Mouse (Mus musculus) midbrain, embryonic 11.5 days (tissue): ENCODE measurements at regions not wholly inside any gene's neighbourhood (a gene's known extent, or its start where the extent isn't known, plus 50 kb on each side); places are given as distances from the start of the nearest gene placed in this dataset. TPM values are rescaled to one million over a fixed set of nuclear protein-coding genes. Genes with fewer than 3 reads are reported as not detected.

Source experiments
- ATAC-seq: fragments of 200-750 bp; cut with Nextera tagmentation; 2 replicates; pipeline ENCODE4 v1.8.0; 2017; ENCODE audit warnings: moderate TSS enrichment, moderate library complexity; ENCODE audit not compliant: low FRiP score
- DNase-seq: peaks from one replicate; pipeline ENCODE4 v3.0.0; 2015; ENCODE audit warnings: low spot score; ENCODE audit errors: missing footprints
- H3K27ac ChIP-seq: fragments of 300-500 bp; sonication (generic); 2 replicates; pipeline ENCODE4 v1.5.1; 2014; ENCODE audit warnings: low read depth, low read length
- H3K27me3 ChIP-seq: fragments of 300-500 bp; sonication (generic); 2 replicates; pipeline ENCODE4 v1.6.1; 2014; ENCODE audit warnings: mild to moderate bottlenecking, low read length, moderate library complexity, mixed read lengths; ENCODE audit not compliant: control insufficient read depth, insufficient read depth
- H3K36me3 ChIP-seq: fragments of 300-500 bp; sonication (generic); 2 replicates; pipeline ENCODE4 v1.6.1; 2014; ENCODE audit warnings: mild to moderate bottlenecking, low read length, moderate library complexity, mixed read lengths; ENCODE audit not compliant: control insufficient read depth, insufficient read depth
- H3K4me1 ChIP-seq: fragments of 300-500 bp; sonication (generic); 2 replicates; pipeline ENCODE4 v1.6.1; 2014; ENCODE audit warnings: low read length; ENCODE audit not compliant: control insufficient read depth, insufficient read depth
- H3K4me2 ChIP-seq: fragments of 300-500 bp; sonication (generic); 2 replicates; pipeline ENCODE4 v1.6.1; 2014; ENCODE audit warnings: mild to moderate bottlenecking, moderate library complexity
- H3K4me3 ChIP-seq: fragments of 300-500 bp; sonication (generic); 2 replicates; pipeline ENCODE4 v1.5.1; 2014; ENCODE audit warnings: low read depth, low read length
- H3K9ac ChIP-seq: fragments of 300-500 bp; sonication (generic); 2 replicates; pipeline ENCODE4 v1.6.1; 2014; ENCODE audit warnings: low read length
- H3K9me3 ChIP-seq: fragments of 300-500 bp; sonication (generic); 2 replicates; pipeline ENCODE4 v1.6.1; 2016; ENCODE audit warnings: low read length; ENCODE audit not compliant: control insufficient read depth
- WGBS: fragments of 180-500 bp; shearing (Covaris S2); extraction: QIAGEN DNeasy Blood & Tissue Kit; methylation state at CpG from one replicate; pipeline ENCODE4 v1.1.7; 2014; 5-methylcytosine and 5-hydroxymethylcytosine counted together
- microRNA-seq: library from miRNA; unstranded; fragments of <30 nt; microRNA quantifications from one replicate; pipeline ENCODE4, GENCODE M21; 2017

DNA sequence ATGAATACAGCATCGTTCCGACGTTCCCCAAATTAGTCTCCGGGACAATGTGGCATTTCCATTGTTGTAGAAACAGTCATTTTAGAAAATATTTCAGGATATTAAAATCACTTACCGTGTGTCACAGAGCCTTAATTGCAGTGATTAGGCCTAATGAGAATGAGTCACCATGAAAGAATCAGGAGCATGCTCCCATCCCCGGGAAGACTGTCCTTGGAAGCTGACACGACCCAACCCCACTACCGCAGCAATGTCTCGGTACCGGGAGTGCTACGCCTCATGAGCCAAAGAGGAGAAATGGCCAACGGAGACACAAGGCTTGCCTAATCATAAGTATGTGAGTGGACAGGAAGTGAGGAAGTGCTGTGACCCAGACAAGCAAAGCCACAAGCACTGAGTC lies 110.2 kb upstream of the Fam19a5 start:
- Histone ChIP-seq H3K9me3 (no peaks in the 10 kb centered on the region), H3K9ac (no peak overlapping the region), H3K36me3 (no peaks in the 10 kb centered on the region), H3K4me3 (no peak overlapping the region), H3K4me2 (no peak overlapping the region), H3K4me1 (no peaks in the 10 kb centered on the region), H3K27ac (no peak overlapping the region), H3K27me3 (no peaks in the 10 kb centered on the region)
- no peak for DNase-seq
- 95% methylated on average over 12 of the region's 12 CpGs for WGBS
- ATAC-seq = no peak

DNA sequence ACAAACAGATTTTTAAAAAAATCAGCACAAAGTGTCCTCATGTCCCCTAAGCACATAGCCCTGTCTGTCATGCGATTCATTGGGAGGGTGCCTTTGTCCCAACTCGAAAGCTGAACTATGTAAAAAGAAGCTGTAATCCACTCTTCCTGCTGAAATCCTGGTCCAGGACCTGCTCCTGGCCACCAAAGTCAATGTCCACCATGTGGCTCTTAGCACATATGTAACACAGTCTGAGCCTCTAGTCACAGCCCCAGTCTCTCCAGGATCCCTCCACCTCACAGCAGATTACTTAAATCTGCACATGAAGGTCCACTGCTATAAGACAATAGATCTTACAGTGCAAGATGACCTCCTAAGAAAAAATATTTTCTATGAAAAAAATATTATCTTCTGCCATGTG lies 108.5 kb upstream of the Fam19a5 start:
- Histone ChIP-seq H3K27me3 (no peaks in the 10 kb centered on the region), H3K9ac (no peak overlapping the region), H3K4me3 (no peak overlapping the region), H3K27ac (no peak overlapping the region), H3K36me3 (no peaks in the 10 kb centered on the region), H3K9me3 (no peaks in the 10 kb centered on the region), H3K4me1 (no peaks in the 10 kb centered on the region), H3K4me2 (no peak overlapping the region)
- DNase-seq (no peak), ATAC-seq (no peak)
- WGBS = 88% methylated on average over 2 of the region's 2 CpGs

GRCm38 (mm10) chr15:87437611-87438010 lies 106.5 kb upstream of the Fam19a5 start:
- 81% methylated on average over 5 of the region's 5 CpGs for WGBS
- no peak for DNase-seq
- Histone ChIP-seq H3K27ac (no peak overlapping the region), H3K9me3 (no peaks in the 10 kb centered on the region), H3K27me3 (no peaks in the 10 kb centered on the region), H3K4me1 (no peaks in the 10 kb centered on the region), H3K4me3 (no peak overlapping the region), H3K4me2 (no peak overlapping the region), H3K36me3 (no peaks in the 10 kb centered on the region), H3K9ac (no peak overlapping the region)
- no peak for ATAC-seq

DNA sequence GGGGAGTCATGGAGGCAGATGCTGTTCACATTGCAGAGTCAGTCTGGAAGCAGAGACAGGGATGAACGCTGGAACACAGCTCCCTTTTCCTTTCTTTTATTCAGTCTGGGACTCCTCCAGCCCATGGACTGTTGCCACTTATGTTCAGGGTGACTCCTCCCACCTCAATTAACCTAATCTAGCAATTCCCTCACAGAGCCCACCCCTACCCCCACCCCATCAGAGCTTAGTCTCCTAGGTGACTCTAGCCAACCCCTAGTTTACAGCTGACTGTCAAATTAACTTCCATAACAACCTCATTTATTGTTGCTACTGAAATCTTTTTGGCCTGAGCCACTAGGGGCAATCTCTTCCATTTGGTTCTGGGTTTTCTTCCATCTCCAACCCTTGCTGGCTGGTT lies 85.2 kb upstream of the Fam19a5 start:
- no peak overlapping the region for H3K4me3 ChIP-seq
- H3K4me1 ChIP-seq = no peaks in the 10 kb centered on the region
- ATAC-seq = 0 out of 2 replicates have a peak, but pooled peaks have one; percentile 48
- no peak overlapping the region for H3K4me2 ChIP-seq
- no peak overlapping the region for H3K27ac ChIP-seq
- H3K36me3 ChIP-seq = no peaks in the 10 kb centered on the region
- no peaks in the 10 kb centered on the region for H3K27me3 ChIP-seq
- no peak overlapping the region for H3K9ac ChIP-seq
- no peak for DNase-seq
- 25% methylated on average over 1 of the region's 1 CpGs for WGBS
- no peaks in the 10 kb centered on the region for H3K9me3 ChIP-seq

GRCm38 (mm10) chr15:87476247-87476646 lies 67.9 kb upstream of the Fam19a5 start:
- no peaks in the 10 kb centered on the region for H3K36me3 ChIP-seq
- H3K4me1 ChIP-seq = no peaks in the 10 kb centered on the region
- no peak overlapping the region for H3K4me2 ChIP-seq
- no peak for ATAC-seq
- 58% methylated on average over 11 of the region's 11 CpGs for WGBS
- H3K27me3 ChIP-seq = no peaks in the 10 kb centered on the region
- H3K27ac ChIP-seq = no peak overlapping the region
- no peak overlapping the region for H3K4me3 ChIP-seq
- no peak overlapping the region for H3K9ac ChIP-seq
- no peak for DNase-seq
- H3K9me3 ChIP-seq = no peaks in the 10 kb centered on the region

DNA sequence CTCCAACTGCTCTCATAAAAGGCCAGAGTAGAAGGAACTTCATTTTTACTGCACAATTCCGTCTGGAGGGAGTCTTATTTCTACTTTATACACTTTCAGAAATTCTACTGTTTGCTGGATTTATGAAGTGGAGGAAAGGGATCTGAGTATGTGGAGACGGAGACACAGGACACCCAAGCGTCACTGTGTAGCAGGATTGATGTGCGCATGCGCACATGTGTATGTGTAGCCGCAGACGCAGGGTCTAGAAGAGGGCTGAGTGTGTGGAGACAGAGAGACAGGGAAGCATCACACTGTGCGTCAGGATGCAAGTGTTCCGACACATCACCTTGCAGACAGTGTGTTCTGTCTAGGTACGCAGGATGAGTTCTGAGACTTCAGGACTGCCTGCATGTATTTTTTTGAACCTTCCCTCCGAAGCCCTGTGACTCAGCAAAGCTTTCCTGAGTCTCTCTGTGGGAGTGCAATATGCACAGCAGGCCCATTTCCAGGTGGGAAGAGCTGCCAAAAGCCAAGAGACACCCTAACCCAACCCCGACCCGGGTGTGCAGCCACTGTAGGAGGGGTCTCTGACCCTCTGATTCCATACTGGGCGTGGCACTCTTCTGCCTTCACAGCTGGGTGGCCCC lies 67.1 kb upstream of the Fam19a5 start:
- H3K4me1 ChIP-seq = no peaks in the 10 kb centered on the region
- ATAC-seq (no peak), DNase-seq (no peak)
- no peak overlapping the region for H3K4me3 ChIP-seq
- H3K4me2 ChIP-seq = no peak overlapping the region
- H3K27ac ChIP-seq = no peak overlapping the region
- H3K36me3 ChIP-seq = no peaks in the 10 kb centered on the region
- H3K9ac ChIP-seq = no peak overlapping the region
- no peaks in the 10 kb centered on the region for H3K9me3 ChIP-seq
- 88% methylated on average over 14 of the region's 14 CpGs for WGBS
- H3K27me3 ChIP-seq = no peaks in the 10 kb centered on the region

DNA sequence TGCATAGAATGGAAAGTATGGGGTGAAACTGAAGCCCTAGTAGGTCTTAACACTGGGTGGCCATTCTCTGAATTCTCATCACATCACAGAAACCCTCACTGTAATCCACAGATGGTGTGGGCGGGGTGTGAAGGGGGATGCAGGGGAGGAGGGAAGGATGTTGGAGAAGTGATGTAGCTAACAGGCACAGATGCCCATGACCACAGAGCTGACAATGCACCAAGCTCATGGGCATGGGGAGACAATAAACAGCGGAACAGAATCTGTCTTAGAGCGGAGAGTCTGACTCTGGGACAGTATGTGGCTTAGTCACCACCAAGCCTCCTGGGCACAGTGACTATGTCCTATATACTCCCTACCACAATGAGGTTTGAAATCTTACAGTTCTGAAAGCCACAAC lies 63.3 kb upstream of the Fam19a5 start:
- no peaks in the 10 kb centered on the region for H3K36me3 ChIP-seq
- no peak overlapping the region for H3K4me2 ChIP-seq
- no peak for ATAC-seq
- H3K4me3 ChIP-seq = no peak overlapping the region
- no peaks in the 10 kb centered on the region for H3K27me3 ChIP-seq
- no peak overlapping the region for H3K27ac ChIP-seq
- no peak for DNase-seq
- 97% methylated on average over 3 of the region's 3 CpGs for WGBS
- no peaks in the 10 kb centered on the region for H3K9me3 ChIP-seq
- H3K4me1 ChIP-seq = no peaks in the 10 kb centered on the region
- H3K9ac ChIP-seq = no peak overlapping the region

Small RNAs in the stretch of these regions (microRNA-seq; reads per million reads assigned to microRNA genes)
- not detected for gene Gm23416
